Mouse (Mus musculus) heart, postnatal 0 days (tissue): ENCODE data around the gene Mttp. TPM values are rescaled to one million over a fixed set of nuclear protein-coding genes. Genes with fewer than 3 reads are reported as not detected.

Experiments
- ATAC-seq: fragments of 200-750 bp; cut with Nextera tagmentation; 2 replicates; pipeline ENCODE4 v1.8.0; 2017; ENCODE audit warnings: low read depth, moderate number of reproducible peaks, moderate library complexity; ENCODE audit not compliant: insufficient read depth
- DNase-seq: peaks from one replicate; pipeline ENCODE4 v3.0.0-alpha.2; 2016; ENCODE audit warnings: low spot score
- H3K27ac ChIP-seq: fragments of 300-500 bp; sonication (generic); 2 replicates; pipeline ENCODE4 v1.5.1; 2014; ENCODE audit warnings: low read depth, mild to moderate bottlenecking
- H3K27me3 ChIP-seq: fragments of 300-500 bp; sonication (generic); 2 replicates; pipeline ENCODE4 v1.6.1; 2014; ENCODE audit warnings: low read length, mixed read lengths; ENCODE audit not compliant: control insufficient read depth, insufficient read depth
- H3K36me3 ChIP-seq: fragments of 300-500 bp; sonication (generic); replicated peaks from 2 replicates; pipeline ENCODE4 v1.6.1; 2014; ENCODE audit warnings: low read length, mixed read lengths; ENCODE audit not compliant: control insufficient read depth, insufficient read depth
- H3K4me1 ChIP-seq: fragments of 300-500 bp; sonication (generic); 2 replicates; pipeline ENCODE4 v1.6.1; 2014; ENCODE audit warnings: antibody characterized with exemption; ENCODE audit not compliant: control insufficient read depth, insufficient read depth
- H3K4me2 ChIP-seq: fragments of 300-500 bp; sonication (generic); 2 replicates; pipeline ENCODE4 v1.6.1; 2014; ENCODE audit warnings: low read depth, mild to moderate bottlenecking, low read length, moderate library complexity
- H3K4me3 ChIP-seq: fragments of 300-500 bp; sonication (generic); 2 replicates; pipeline ENCODE4 v1.5.1; 2014; ENCODE audit warnings: low read depth, low read length
- H3K9ac ChIP-seq: fragments of 300-500 bp; sonication (generic); replicated peaks from 2 replicates; pipeline ENCODE4 v1.6.1; 2014; ENCODE audit warnings: low read depth, low read length, mixed read lengths
- H3K9me3 ChIP-seq: fragments of 300-500 bp; sonication (generic); replicated peaks from 2 replicates; pipeline ENCODE4 v1.6.1; 2016; ENCODE audit warnings: low read length; ENCODE audit not compliant: control insufficient read depth
- CTCF ChIP-seq: IDR thresholded peaks from 2 replicates; pipeline ENCODE4 v1.5.1; 2016; ENCODE audit warnings: antibody characterized with exemption, control low read depth, low read depth
- EP300 ChIP-seq: IDR thresholded peaks from 2 replicates; pipeline ENCODE4 v1.6.1; 2016; ENCODE audit warnings: antibody characterized with exemption, low read depth
- WGBS: fragments of 180-500 bp; shearing (Covaris S2); extraction: QIAGEN DNeasy Blood & Tissue Kit; methylation state at CpG from one replicate; pipeline ENCODE4 v1.1.7; 2014; 5-methylcytosine and 5-hydroxymethylcytosine counted together
- polyA plus RNA-seq: library from polyadenylated mRNA; unstranded; fragments of >200 nt; fragmentation: Nextera tagmentation; extraction: Ambion mirVana; gene quantifications from 2 replicates; pipeline ENCODE4 v1.2.1, GENCODE M21; 2015
- total RNA-seq: library from RNA; depleted of rRNA; stranded (reverse); fragments of >200 nt; gene quantifications from 2 replicates; pipeline ENCODE4 v1.2.3, GENCODE M21; 2014; ENCODE audit warnings: low replicate concordance

Mttp gene
- total and polyA plus RNA-seq, 2 experiments from 2014 or later = 3.9 to 5.9 TPM

- TF ChIP-seq EP300 = no peak
- TF ChIP-seq CTCF = no peak
- peaks cover 13% of the 10 kb centered on the region for H3K4me1 ChIP-seq
- no peaks in the 10 kb centered on the region for H3K9me3 ChIP-seq
- 85% methylated on average over 1 of the region's 1 CpGs for WGBS
- DNase-seq = peak; percentile 68
- H3K27me3 ChIP-seq = no peaks in the 10 kb centered on the region
- peaks cover 23% of the 10 kb centered on the region for H3K36me3 ChIP-seq
- H3K27ac ChIP-seq = peak overlapping the region; percentile 68
- ATAC-seq = peak; percentile 73; the same call in 1 of the 2 replicates
- H3K9ac ChIP-seq = no peak overlapping the region
- H3K4me2 ChIP-seq = no peak overlapping the region
- H3K4me3 ChIP-seq = no peak overlapping the region
Observed at GRCm38 (mm10) chr3:138083073-138083637, 61.6 kb downstream of the Mttp start.

- WGBS = 33% methylated on average over 1 of the region's 1 CpGs
Observed at GRCm38 (mm10) chr3:138078701-138079100, 66.1 kb downstream of the Mttp start.

GRCm38 (mm10) chr3:138077476-138078340, 67.1 kb downstream of the Mttp start:
- H3K9ac ChIP-seq = no peak overlapping the region
- no peak overlapping the region for H3K4me2 ChIP-seq
- H3K4me3 ChIP-seq = no peak overlapping the region
- peaks cover 29% of the 10 kb centered on the region for H3K36me3 ChIP-seq
- ATAC-seq = no peak
- TF ChIP-seq CTCF (no peak), EP300 (no peak)
- no peaks in the 10 kb centered on the region for H3K9me3 ChIP-seq
- no peaks in the 10 kb centered on the region for H3K27me3 ChIP-seq
- DNase-seq = no peak
- no peak overlapping the region for H3K27ac ChIP-seq
- 78% methylated on average over 11 of the region's 11 CpGs for WGBS
- H3K4me1 ChIP-seq = peaks cover 21% of the 10 kb centered on the region

More at GRCm38 (mm10) chr3:138078701-138079100, 66.1 kb downstream of the Mttp start:
- Histone ChIP-seq H3K9ac (no peak overlapping the region), H3K9me3 (no peaks in the 10 kb centered on the region), H3K4me1 (peaks cover 21% of the 10 kb centered on the region), H3K4me3 (no peak overlapping the region), H3K27me3 (no peaks in the 10 kb centered on the region), H3K27ac (no peak overlapping the region), H3K36me3 (peaks cover 23% of the 10 kb centered on the region), H3K4me2 (no peak overlapping the region)
- ATAC-seq (no peak), DNase-seq (no peak)
- TF ChIP-seq EP300 (no peak), CTCF (no peak)

- H3K36me3 ChIP-seq = peaks cover 19% of the 10 kb centered on the region; the same call in 1 of the 2 replicates
- H3K27ac ChIP-seq = peak overlapping the region; percentile 80
- 22% methylated on average over 8 of the region's 8 CpGs for WGBS
- no peak for DNase-seq
- peaks cover 21% of the 10 kb centered on the region for H3K4me1 ChIP-seq
- no peaks in the 10 kb centered on the region for H3K27me3 ChIP-seq
- ATAC-seq = peak; percentile 75
- peak overlapping the region; percentile 32 for H3K9ac ChIP-seq
- TF ChIP-seq EP300 (no peak), CTCF (no peak)
- H3K9me3 ChIP-seq = no peaks in the 10 kb centered on the region
- peak overlapping the region; percentile 53 for H3K4me2 ChIP-seq
- H3K4me3 ChIP-seq = peak overlapping the region; percentile 7; the same call in 1 of the 2 replicates
Observed at GRCm38 (mm10) chr3:138075209-138075608, 69.6 kb downstream of the Mttp start.

- ATAC-seq (no peak), DNase-seq (no peak)
- Histone ChIP-seq H3K27me3 (no peaks in the 10 kb centered on the region), H3K9ac (no peak overlapping the region), H3K36me3 (peaks cover 10% of the 10 kb centered on the region; the same call in 1 of the 2 replicates), H3K27ac (peak overlapping the region; percentile 80; the same call in 1 of the 2 replicates), H3K4me1 (peaks cover 21% of the 10 kb centered on the region), H3K4me2 (peak overlapping the region; percentile 71; the same call in 1 of the 2 replicates), H3K4me3 (no peak overlapping the region), H3K9me3 (no peaks in the 10 kb centered on the region)
- WGBS = 90% methylated on average over 1 of the region's 1 CpGs
- TF ChIP-seq CTCF (no peak), EP300 (no peak)
Observed at GRCm38 (mm10) chr3:138074214-138074613, 70.6 kb downstream of the Mttp start.
